In genomic region chr3:69125461-69125860, GRCm38 (mm10) we compare ENCODE assay signal across 8 mouse cellular contexts. TPM values are rescaled to one million over a fixed set of nuclear protein-coding genes. Genes with fewer than 3 reads are reported as not detected.
A peak's percentile ranks its signal among the peaks of the same experiment; 100 is the strongest.
DNase-seq lines count a peak whose midpoint lies in the region; ATAC-seq and TF ChIP-seq lines count a peak whose summit lies in the region.

No protein-coding gene starts in this region.

- H3K36me3 ChIP-seq in heart, embryonic 12.5 days, result no peaks in the 10 kb centered on the region
- H3K36me3 ChIP-seq in ES-Bruce4 (ENCODE audit: control insufficient read depth, insufficient read depth, low read length, poor library complexity, severe bottlenecking) (peaks cover 5% of the 10 kb centered on the region; the same call in 1 of the 2 replicates), macrophage (ENCODE audit: inconsistent target) (no peaks in the 10 kb centered on the region)
- H3K36me3 ChIP-seq in hindbrain, embryonic 10.5 days, result no peaks in the 10 kb centered on the region

- no peaks in the 10 kb centered on the region; the same call in 1 of the 2 replicates for H3K27me3 ChIP-seq in heart, embryonic 12.5 days (replicated peaks)
- no peaks in the 10 kb centered on the region for H3K27me3 ChIP-seq in ES-Bruce4 (ENCODE audit: control insufficient read depth, insufficient read depth, low read length, poor library complexity, severe bottlenecking)
- peaks cover 6% of the 10 kb centered on the region; the same call in 1 of the 2 replicates for H3K27me3 ChIP-seq in hindbrain, embryonic 10.5 days (ENCODE audit: insufficient read depth, poor library complexity, severe bottlenecking)

- H3K27ac ChIP-seq in heart, embryonic 12.5 days (ENCODE audit: poor library complexity, severe bottlenecking), result peak overlapping the region; percentile 95
- H3K27ac ChIP-seq in ES-Bruce4 (ENCODE audit: insufficient read depth, low read length), result no peak overlapping the region
- peak overlapping the region; percentile 98; the same call in 1 of the 2 replicates for H3K27ac ChIP-seq in hindbrain, embryonic 10.5 days
- peak overlapping the region; percentile 71 for H3K27ac ChIP-seq in macrophage

- H3K9me3 ChIP-seq in heart, embryonic 12.5 days (replicated peaks), result no peaks in the 10 kb centered on the region
- no peaks in the 10 kb centered on the region for H3K9me3 ChIP-seq in ES-Bruce4 (replicated peaks; ENCODE audit: control insufficient read depth, insufficient read depth, low read length, poor library complexity, severe bottlenecking)
- H3K9me3 ChIP-seq in hindbrain, embryonic 10.5 days, result no peaks in the 10 kb centered on the region

- TF ChIP-seq CTCF in ES-Bruce4 (IDR thresholded peaks at IDR 0.05; ENCODE audit: low read depth, low read length), result no peak

- peaks cover 9% of the 10 kb centered on the region for H3K4me1 ChIP-seq in heart, embryonic 12.5 days (replicated peaks)
- peaks cover 3% of the 10 kb centered on the region for H3K4me1 ChIP-seq in ES-Bruce4 (ENCODE audit: control insufficient read depth, insufficient read depth, low read length)
- H3K4me1 ChIP-seq in hindbrain, embryonic 10.5 days (replicated peaks), result peaks cover 20% of the 10 kb centered on the region

- no peak for TF ChIP-seq POLR2A in ES-Bruce4 (IDR thresholded peaks at IDR 0.05; ENCODE audit: insufficient read depth, low read length)

- WGBS in heart, embryonic 12.5 days, result 18% methylated on average over 4 of the region's 4 CpGs
- 31% methylated on average over 4 of the region's 4 CpGs for WGBS in hindbrain, embryonic 10.5 days
- WGBS in macrophage (ENCODE audit: missing documents), result 12% methylated on average over 4 of the region's 4 CpGs

- H3K9ac ChIP-seq in heart, embryonic 12.5 days, result peak overlapping the region; percentile 97
- H3K9ac ChIP-seq in ES-Bruce4 (ENCODE audit: low read depth, poor library complexity, severe bottlenecking), result peak overlapping the region; percentile 99

- peak overlapping the region; percentile 95 for H3K4me3 ChIP-seq in heart, embryonic 12.5 days
- H3K4me3 ChIP-seq in ES-Bruce4 (ENCODE audit: low read depth, low read length) (no peak overlapping the region), macrophage (ENCODE audit: inconsistent target) (peak overlapping the region; percentile 85)
- peak overlapping the region; percentile 95 for H3K4me3 ChIP-seq in hindbrain, embryonic 10.5 days

- TF ChIP-seq EP300 in ES-Bruce4 (IDR thresholded peaks at IDR 0.05; ENCODE audit: insufficient read depth, low read depth, low read length), result no peak

- peak overlapping the region; percentile 64 for H3K4me2 ChIP-seq in heart, embryonic 12.5 days

- H3K79me2 ChIP-seq in macrophage (ENCODE audit: inconsistent target), result peaks cover 57% of the 10 kb centered on the region

- no peak for DNase-seq in heart, postnatal 4 days
- no peak for DNase-seq in hindbrain, embryonic 10.5 days (ENCODE audit: low spot score)
- DNase-seq in cerebellum, adult 9-11 months, result no peak
- no peak for DNase-seq in Muller cell, postnatal 12 days (ENCODE audit: inconsistent ontology term)

- no peak for ATAC-seq in heart, embryonic 12.5 days (ENCODE audit: insufficient number of reproducible peaks, low FRiP score)
- ATAC-seq in inflammation-experienced regulatory T-cells, adult 6 months, result no peak

RNA-seq across cellular contexts. Expression of gene Kpna4, which starts 1.5 kb away (rescaled TPM):
- 39.8 and 40.2 TPM in 2 replicates for polyA plus RNA-seq in heart, embryonic 12.5 days (2016; fragmentation: Nextera tagmentation; extraction: Ambion mirVana)
- total RNA-seq in heart, postnatal 4 days (2021), result 10 to 100 TPM; 56.0 to 60.5 TPM
- polyA plus RNA-seq in ES-Bruce4 (2011; ENCODE audit: insufficient read depth, insufficient read length, low read depth, missing spikeins) (77.2 and 85.0 TPM in 2 replicates), macrophage (2018) (59.1 to 89.1 TPM (median 64.7 TPM) in 3 replicates)
- polyA plus RNA-seq in hindbrain, embryonic 10.5 days (2016; fragmentation: Nextera tagmentation; extraction: Ambion mirVana), result 26.4 and 33.2 TPM in 2 replicates
- total RNA-seq in macrophage (2018; cell fraction: chromatin; rRNA removed), result 100 to 1,000 TPM in 12 of 26 experiments, 10 to 100 TPM in 14; 64.4 to 136 (median 99.1) TPM
- total RNA-seq in macrophage (2018; cell fraction: cytosol; rRNA removed), result 10 to 100 TPM; 48.3 to 97.0 (median 60.5) TPM
- 100 to 1,000 TPM in 4 of 26 experiments, 10 to 100 TPM in 22; 66.6 to 132 (median 82.4) TPM for total RNA-seq in macrophage (2018; cell fraction: nucleus; rRNA removed)
- 10 to 100 TPM; 24.3 to 36.3 (median 28.2) TPM for polyA plus RNA-seq in inflammation-experienced regulatory T-cells, adult 6 months (2017; shearing (Covaris generic))
